In the genomic region with DNA sequence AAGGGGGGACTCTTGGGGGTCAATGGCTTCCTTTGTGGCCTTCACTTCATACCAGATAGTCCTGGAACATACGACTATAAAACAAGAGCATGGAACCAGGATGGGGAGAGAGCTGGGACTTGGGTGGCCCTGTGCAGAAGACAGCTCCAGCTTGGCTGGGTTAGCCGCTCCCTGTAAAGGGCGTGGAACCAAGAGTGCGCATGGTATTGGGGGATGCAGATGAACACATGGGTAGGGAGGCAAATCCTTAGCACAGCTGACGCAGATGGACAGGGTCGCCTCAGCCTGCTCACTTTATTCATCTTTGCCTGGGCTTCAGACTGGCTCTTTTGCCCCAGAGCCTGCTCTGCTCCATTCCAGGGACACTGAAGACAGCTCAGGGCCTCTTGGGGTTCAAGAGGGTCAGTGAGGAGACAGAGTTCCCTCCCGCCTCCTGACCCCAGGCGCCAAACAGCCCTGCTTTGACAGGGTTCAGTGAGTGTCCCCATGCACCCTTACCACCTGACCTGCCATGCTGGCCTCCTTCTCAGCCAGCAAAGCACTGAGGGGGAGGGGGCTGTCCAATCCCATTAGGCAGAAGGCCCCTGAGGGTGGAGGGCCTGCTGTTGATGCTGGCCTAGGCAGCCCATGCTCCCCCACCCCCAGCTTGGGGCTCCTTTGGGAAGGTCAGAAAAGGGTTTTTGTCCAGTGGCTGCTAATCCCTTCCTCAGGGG, we compare ENCODE assay signal across 16 mouse cellular contexts. TPM values are rescaled to one million over a fixed set of nuclear protein-coding genes. Genes with fewer than 3 reads are reported as not detected.
DNase-seq lines count a peak whose midpoint lies in the region; ATAC-seq and TF ChIP-seq lines count a peak whose summit lies in the region.
"Had no signal": no experiment of that assay in that cellular context is flagged by ENCODE, and none has a peak within 500 bp of the region (broad histone marks: within the 10 kb centered on the region; RNA-seq: fewer than 3 reads in every experiment).

No protein-coding gene starts in this region.

- DNase-seq in heart, embryonic 10.5 days (ENCODE audit: low spot score): no peak
- no peak for DNase-seq in heart, adult 2 months
- DNase-seq in embryo, embryonic 10.5 days (ENCODE audit: low spot score): peak; percentile 52
- DNase-seq in kidney, adult 9 months: peak; percentile 65
- DNase-seq in right cerebral cortex, adult 18-20 months: no peak
- DNase-seq in lung, adult 18-20 months: no peak
- DNase-seq: adrenal gland, postnatal 14 days; cerebellum, adult 2 months; heart, postnatal 4 days; lung, postnatal 36 days had no signal

- no peaks in the 10 kb centered on the region for H3K27me3 ChIP-seq in heart, embryonic 10.5 days (ENCODE audit: insufficient read depth, poor library complexity, severe bottlenecking)
- H3K27me3 ChIP-seq in heart, adult 2 months (ENCODE audit: control insufficient read depth, insufficient read depth, low read length): no peaks in the 10 kb centered on the region
- H3K27me3 ChIP-seq in midbrain, embryonic 16.5 days (ENCODE audit: control insufficient read depth, insufficient read depth, low read depth, low read length): no peaks in the 10 kb centered on the region

- no peak for TF ChIP-seq CTCF in heart, adult 2 months (IDR thresholded peaks at IDR 0.05)

- peak; percentile 21; the same call in 1 of the 2 replicates for ATAC-seq in midbrain, embryonic 16.5 days
- ATAC-seq in inflammation-experienced regulatory T-cells, adult 6 months: no peak

- WGBS in heart, embryonic 10.5 days: 55% methylated on average over 8 of the region's 8 CpGs
- WGBS in heart, adult 2 months: 77% methylated on average over 8 of the region's 8 CpGs
- 37% methylated on average over 8 of the region's 8 CpGs for WGBS in midbrain, embryonic 16.5 days

- no peak for TF ChIP-seq POLR2A in heart, adult 2 months (IDR thresholded peaks at IDR 0.05; ENCODE audit: insufficient read depth, low read depth, low read length)

- TF ChIP-seq EP300 in heart, adult 2 months (IDR thresholded peaks at IDR 0.05; ENCODE audit: insufficient read depth, low read depth, low read length): no peak

- H3K4me2 ChIP-seq in midbrain, embryonic 16.5 days (ENCODE audit: low read length): no peak overlapping the region

- H3K4me3 ChIP-seq in heart, embryonic 10.5 days: no peak overlapping the region
- H3K4me3 ChIP-seq in heart, adult 2 months: no peak overlapping the region
- no peak overlapping the region for H3K4me3 ChIP-seq in midbrain, embryonic 16.5 days (ENCODE audit: low read depth, low read length)
- H3K4me3 ChIP-seq: erythroblast, embryonic 14.5 days had no signal

- H3K27ac ChIP-seq in heart, embryonic 10.5 days: peak overlapping the region; percentile 68
- H3K27ac ChIP-seq in heart, adult 2 months: no peak overlapping the region
- no peak overlapping the region for H3K27ac ChIP-seq in midbrain, embryonic 16.5 days (ENCODE audit: low read length)

- intact Hi-C loops in heart, adult 2 months (cut with DNase I): no loop called here

- H3K9me3 ChIP-seq in heart, embryonic 10.5 days: no peaks in the 10 kb centered on the region
- no peaks in the 10 kb centered on the region for H3K9me3 ChIP-seq in midbrain, embryonic 16.5 days (replicated peaks; ENCODE audit: control insufficient read depth, low read length, poor library complexity, severe bottlenecking)

- H3K79me2 ChIP-seq in heart, adult 2 months (replicated peaks; ENCODE audit: control insufficient read depth, insufficient read depth, low read length): no peaks in the 10 kb centered on the region

- H3K36me3 ChIP-seq in heart, embryonic 10.5 days: peaks cover 19% of the 10 kb centered on the region
- no peaks in the 10 kb centered on the region for H3K36me3 ChIP-seq in heart, adult 2 months (ENCODE audit: control insufficient read depth, insufficient read depth, low read length)
- peaks cover 2% of the 10 kb centered on the region; the same call in 1 of the 2 replicates for H3K36me3 ChIP-seq in midbrain, embryonic 16.5 days (ENCODE audit: control insufficient read depth, insufficient read depth, low read length)

- peaks cover 68% of the 10 kb centered on the region for H3K4me1 ChIP-seq in heart, embryonic 10.5 days
- 0 out of 2 replicates have a peak, but pooled peaks cover 2% of the 10 kb centered on the region for H3K4me1 ChIP-seq in heart, adult 2 months (ENCODE audit: control insufficient read depth, insufficient read depth, low read length)
- H3K4me1 ChIP-seq in midbrain, embryonic 16.5 days (ENCODE audit: control insufficient read depth, insufficient read depth, low read length): peaks cover 8% of the 10 kb centered on the region; the same call in 1 of the 2 replicates

- H3K9ac ChIP-seq in heart, adult 2 months (ENCODE audit: low read depth, low read length): no peak overlapping the region
- H3K9ac ChIP-seq in midbrain, embryonic 16.5 days (ENCODE audit: low read depth, low read length): 0 out of 2 replicates have a peak overlapping the region, but pooled peaks have one; percentile 28

RNA-seq across cellular contexts. Expression of gene Cplx3, which starts 7.1 kb away (rescaled TPM):
- 0.15 TPM in 1 of 2 replicates, not detected in the other for polyA plus RNA-seq in heart, embryonic 10.5 days (2016; fragmentation: Nextera tagmentation; extraction: Ambion mirVana)
- total RNA-seq in heart, adult 2 months (2021): not detected
- not detected in 2 replicates for polyA plus RNA-seq in heart, adult 2 months (2012; rRNA removed)
- 0.46 and 1.3 TPM in 2 replicates for polyA plus RNA-seq in midbrain, embryonic 16.5 days (2015; fragmentation: Nextera tagmentation; extraction: Ambion mirVana)
- polyA plus RNA-seq in inflammation-experienced regulatory T-cells, adult 6 months (2017; shearing (Covaris generic)): not detected
- total RNA-seq: adrenal gland, postnatal 14 days; heart, postnatal 4 days had no signal
- polyA plus RNA-seq: erythroblast, embryonic 14.5 days; gonadal fat pad, adult 2 months; limb, embryonic 14.5 days had no signal

RNA-seq across cellular contexts. Expression of gene Ulk3, which starts 9.8 kb away (rescaled TPM):
- polyA plus RNA-seq in heart, embryonic 10.5 days (2016; fragmentation: Nextera tagmentation; extraction: Ambion mirVana): 17.4 and 21.8 TPM in 2 replicates
- total RNA-seq in heart, adult 2 months (2021): 1 to 10 TPM; 5.7 to 6.7 TPM
- 19.1 and 23.3 TPM in 2 replicates for polyA plus RNA-seq in heart, adult 2 months (2012; rRNA removed)
- 29.5 and 38.3 TPM in 2 replicates for polyA plus RNA-seq in midbrain, embryonic 16.5 days (2015; fragmentation: Nextera tagmentation; extraction: Ambion mirVana)
- 10 to 100 TPM; 31.1 to 35.4 (median 32.0) TPM for polyA plus RNA-seq in inflammation-experienced regulatory T-cells, adult 6 months (2017; shearing (Covaris generic))

RNA-seq across cellular contexts. Expression of gene Lman1l, which starts 21.6 kb away (rescaled TPM):
- polyA plus RNA-seq in heart, embryonic 10.5 days (2016; fragmentation: Nextera tagmentation; extraction: Ambion mirVana): not detected in 2 replicates
- total RNA-seq in heart, adult 2 months (2021): not detected
- polyA plus RNA-seq in heart, adult 2 months (2012; rRNA removed): 0.20 TPM in 1 of 2 replicates, not detected in the other
- polyA plus RNA-seq in midbrain, embryonic 16.5 days (2015; fragmentation: Nextera tagmentation; extraction: Ambion mirVana): not detected in 2 replicates
- polyA plus RNA-seq in inflammation-experienced regulatory T-cells, adult 6 months (2017; shearing (Covaris generic)): under 1 TPM; 0.23 to 0.97 (median 0.40) TPM
- total RNA-seq: adrenal gland, postnatal 14 days; heart, postnatal 4 days; layer of hippocampus, postnatal 10 days had no signal
- polyA plus RNA-seq: cerebellum, adult 2 months; erythroblast, embryonic 14.5 days; gonadal fat pad, adult 2 months; limb, embryonic 14.5 days had no signal

RNA-seq across cellular contexts. Expression of gene Scamp2, which starts 38.3 kb away (rescaled TPM):
- 53.5 and 53.9 TPM in 2 replicates for polyA plus RNA-seq in heart, embryonic 10.5 days (2016; fragmentation: Nextera tagmentation; extraction: Ambion mirVana)
- 10 to 100 TPM; 25.7 to 26.7 TPM for total RNA-seq in heart, adult 2 months (2021)
- polyA plus RNA-seq in heart, adult 2 months (2012; rRNA removed): 43.9 and 54.8 TPM in 2 replicates
- 44.1 and 44.2 TPM in 2 replicates for polyA plus RNA-seq in midbrain, embryonic 16.5 days (2015; fragmentation: Nextera tagmentation; extraction: Ambion mirVana)
- polyA plus RNA-seq in inflammation-experienced regulatory T-cells, adult 6 months (2017; shearing (Covaris generic)): 10 to 100 TPM; 81.3 to 95.1 (median 84.9) TPM

RNA-seq across cellular contexts. Expression of gene Mpi, which starts 46.4 kb away (rescaled TPM):
- polyA plus RNA-seq in heart, embryonic 10.5 days (2016; fragmentation: Nextera tagmentation; extraction: Ambion mirVana): 80.6 and 102 TPM in 2 replicates
- total RNA-seq in heart, adult 2 months (2021): 100 to 1,000 TPM; 119 to 132 TPM
- 146 and 266 TPM in 2 replicates for polyA plus RNA-seq in heart, adult 2 months (2012; rRNA removed)
- 75.4 and 77.6 TPM in 2 replicates for polyA plus RNA-seq in midbrain, embryonic 16.5 days (2015; fragmentation: Nextera tagmentation; extraction: Ambion mirVana)
- 10 to 100 TPM; 14.3 to 16.0 (median 14.7) TPM for polyA plus RNA-seq in inflammation-experienced regulatory T-cells, adult 6 months (2017; shearing (Covaris generic))

Comparison
In these comparisons a context has a peak if more than half of its experiments do, and no peak if none do; other contexts are left out.
1. DNase-seq: peak in embryo, embryonic 10.5 days (single experiment) and kidney, adult 9 months (single experiment); none in heart, embryonic 10.5 days (single experiment), heart, adult 2 months (0 of 2), right cerebral cortex, adult 18-20 months (single experiment) and lung, adult 18-20 months (0 of 2).